Mouse (Mus musculus): ENCODE data around the gene Prps1. TPM values are rescaled to one million over a fixed set of nuclear protein-coding genes. Genes with fewer than 3 reads are reported as not detected.

Gene Prps1
- polyA plus RNA-seq (2012; ENCODE audit: insufficient read depth, insufficient read length, missing spikeins) = 8.4 and 9.8 TPM in 2 replicates

GRCm38 (mm10) chrX:140456279-140456731 is at the start of gene Prps1:
Prps1 (plus strand) TSS chrX:140456613.
- no peak for TF ChIP-seq POLR2A (IDR thresholded peaks at IDR 0.05; ENCODE audit: borderline replicate concordance, low read depth, low read length)
- TF ChIP-seq CTCF (IDR thresholded peaks at IDR 0.05; ENCODE audit: low read depth, low read length) = no peak
- no peak within 1 kb of the TSS for H3K27ac ChIP-seq (ENCODE audit: insufficient read depth, low read depth, low read length)
- H3K4me1 ChIP-seq (ENCODE audit: control insufficient read depth, insufficient read depth, low read length) = 0 out of 2 replicates have a peak, but pooled peaks cover 2% of the 10 kb centered on the region
- H3K4me3 ChIP-seq (ENCODE audit: insufficient read depth, low read length) = peak within 1 kb of the TSS; percentile 87

DNA sequence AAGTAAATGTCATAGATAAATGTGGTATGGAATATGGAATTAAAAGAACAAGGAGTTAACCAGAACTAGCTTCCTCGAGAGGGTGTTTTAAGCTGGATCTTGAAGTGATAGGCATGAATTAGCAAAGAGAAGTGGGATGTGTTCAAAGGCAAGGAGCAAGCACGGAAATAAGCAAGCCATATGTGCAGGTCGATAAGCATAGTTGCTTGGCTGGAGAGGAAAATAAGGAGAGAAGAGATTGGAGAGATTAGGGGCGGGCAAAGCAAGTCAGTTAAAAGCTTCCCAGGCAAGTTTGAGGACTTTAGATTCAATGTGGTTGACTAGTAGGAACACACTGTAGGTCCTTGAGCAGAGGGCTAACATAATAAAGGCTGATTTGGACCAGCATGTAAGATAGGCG is 48.8 kb upstream of the Prps1 start:
- TF ChIP-seq POLR2A (IDR thresholded peaks at IDR 0.05; ENCODE audit: borderline replicate concordance, low read depth, low read length) = no peak
- TF ChIP-seq CTCF (IDR thresholded peaks at IDR 0.05; ENCODE audit: low read depth, low read length) = no peak
- Histone ChIP-seq H3K4me3 (ENCODE audit: insufficient read depth, low read length) (no peak overlapping the region), H3K27ac (ENCODE audit: insufficient read depth, low read depth, low read length) (no peak overlapping the region), H3K4me1 (ENCODE audit: control insufficient read depth, insufficient read depth, low read length) (no peaks in the 10 kb centered on the region)

DNA sequence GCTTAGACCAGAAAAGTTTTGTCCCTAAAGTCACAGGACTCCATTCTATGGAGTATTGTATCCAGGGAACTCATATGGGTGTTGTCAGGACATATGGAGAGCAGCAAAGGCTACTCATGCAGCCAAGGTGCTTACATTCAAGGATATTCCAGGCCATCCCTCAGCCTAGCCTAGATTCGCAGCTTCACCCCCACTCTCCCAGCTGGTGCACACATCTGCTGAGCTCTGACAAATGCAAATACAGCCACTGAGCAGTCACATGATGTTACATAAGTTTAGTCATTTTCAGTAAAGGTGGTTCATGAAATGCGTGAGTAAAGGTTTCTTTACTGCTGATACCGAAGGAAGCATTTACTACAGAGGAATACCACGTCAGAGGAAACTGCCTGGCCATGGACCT is 37.9 kb upstream of the Prps1 start:
- no peak for TF ChIP-seq CTCF (IDR thresholded peaks at IDR 0.05; ENCODE audit: low read depth, low read length)
- no peak for TF ChIP-seq POLR2A (IDR thresholded peaks at IDR 0.05; ENCODE audit: borderline replicate concordance, low read depth, low read length)
- no peaks in the 10 kb centered on the region for H3K4me1 ChIP-seq (ENCODE audit: control insufficient read depth, insufficient read depth, low read length)
- H3K27ac ChIP-seq (ENCODE audit: insufficient read depth, low read depth, low read length) = no peak overlapping the region
- no peak overlapping the region for H3K4me3 ChIP-seq (ENCODE audit: insufficient read depth, low read length)

DNA sequence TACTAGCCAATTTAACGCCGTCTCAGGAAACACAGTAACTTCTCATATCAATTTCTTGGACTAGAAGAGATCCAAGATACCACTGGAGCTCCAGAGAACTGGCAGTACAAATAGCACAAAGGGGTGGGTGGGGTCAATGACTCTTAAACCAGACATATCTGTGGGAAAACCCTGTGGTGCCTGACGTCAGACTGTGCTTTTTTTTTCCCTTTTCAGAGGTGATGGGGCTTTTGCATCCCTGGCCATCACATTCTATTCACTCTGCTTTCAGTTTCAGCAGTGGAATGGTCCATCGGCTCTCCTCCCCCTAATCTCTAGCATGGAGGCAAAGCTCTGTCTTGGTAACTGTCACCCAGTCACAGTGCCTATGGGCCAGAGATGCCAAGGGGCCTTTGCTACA is 29.3 kb upstream of the Prps1 start:
- Histone ChIP-seq H3K4me3 (ENCODE audit: insufficient read depth, low read length) (no peak overlapping the region), H3K4me1 (ENCODE audit: control insufficient read depth, insufficient read depth, low read length) (no peaks in the 10 kb centered on the region), H3K27ac (ENCODE audit: insufficient read depth, low read depth, low read length) (no peak overlapping the region)
- TF ChIP-seq POLR2A (IDR thresholded peaks at IDR 0.05; ENCODE audit: borderline replicate concordance, low read depth, low read length) (no peak), CTCF (IDR thresholded peaks at IDR 0.05; ENCODE audit: low read depth, low read length) (no peak)

GRCm38 (mm10) chrX:140428252-140428651 is 28.2 kb upstream of the Prps1 start:
- no peaks in the 10 kb centered on the region for H3K4me1 ChIP-seq (ENCODE audit: control insufficient read depth, insufficient read depth, low read length)
- H3K27ac ChIP-seq (ENCODE audit: insufficient read depth, low read depth, low read length) = no peak overlapping the region
- TF ChIP-seq CTCF (IDR thresholded peaks at IDR 0.05; ENCODE audit: low read depth, low read length) = no peak
- TF ChIP-seq POLR2A (IDR thresholded peaks at IDR 0.05; ENCODE audit: borderline replicate concordance, low read depth, low read length) = no peak
- H3K4me3 ChIP-seq (ENCODE audit: insufficient read depth, low read length) = no peak overlapping the region

GRCm38 (mm10) chrX:140429985-140430384 is 26.4 kb upstream of the Prps1 start:
- TF ChIP-seq POLR2A (IDR thresholded peaks at IDR 0.05; ENCODE audit: borderline replicate concordance, low read depth, low read length) (no peak), CTCF (IDR thresholded peaks at IDR 0.05; ENCODE audit: low read depth, low read length) (no peak)
- Histone ChIP-seq H3K4me3 (ENCODE audit: insufficient read depth, low read length) (no peak overlapping the region), H3K4me1 (ENCODE audit: control insufficient read depth, insufficient read depth, low read length) (no peaks in the 10 kb centered on the region)

GRCm38 (mm10) chrX:140430506-140430905 is 25.9 kb upstream of the Prps1 start:
- no peak for TF ChIP-seq POLR2A (IDR thresholded peaks at IDR 0.05; ENCODE audit: borderline replicate concordance, low read depth, low read length)
- no peak for TF ChIP-seq CTCF (IDR thresholded peaks at IDR 0.05; ENCODE audit: low read depth, low read length)
- Histone ChIP-seq H3K27ac (ENCODE audit: insufficient read depth, low read depth, low read length) (no peak overlapping the region), H3K4me3 (ENCODE audit: insufficient read depth, low read length) (no peak overlapping the region), H3K4me1 (ENCODE audit: control insufficient read depth, insufficient read depth, low read length) (no peaks in the 10 kb centered on the region)

More at GRCm38 (mm10) chrX:140429985-140430384, 26.4 kb upstream of the Prps1 start:
- H3K27ac ChIP-seq (ENCODE audit: insufficient read depth, low read depth, low read length) = no peak overlapping the region

DNA sequence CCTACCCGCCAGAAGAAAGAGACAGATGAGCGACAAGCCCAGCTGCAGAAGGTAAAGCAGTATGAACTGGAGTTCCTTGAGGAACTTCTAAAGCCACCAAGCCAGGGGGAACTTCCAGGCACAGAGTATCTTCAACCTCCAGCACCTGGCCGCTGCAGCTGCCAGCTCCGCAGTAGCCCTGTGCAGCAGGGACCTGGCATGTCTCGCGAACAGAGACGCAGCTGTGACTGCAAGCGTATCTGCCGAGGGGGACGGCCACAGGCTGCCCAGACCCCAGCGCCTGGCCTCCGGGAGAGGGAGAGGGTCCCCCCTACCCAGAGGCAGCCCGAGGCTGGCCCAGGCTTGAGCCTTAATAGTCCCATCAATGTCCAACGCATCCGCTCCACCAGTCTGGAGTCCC is 24.4 kb upstream of the Prps1 start:
- Histone ChIP-seq H3K4me3 (ENCODE audit: insufficient read depth, low read length) (no peak overlapping the region), H3K4me1 (ENCODE audit: control insufficient read depth, insufficient read depth, low read length) (no peaks in the 10 kb centered on the region), H3K27ac (ENCODE audit: insufficient read depth, low read depth, low read length) (no peak overlapping the region)
- TF ChIP-seq POLR2A (IDR thresholded peaks at IDR 0.05; ENCODE audit: borderline replicate concordance, low read depth, low read length) = no peak
- no peak for TF ChIP-seq CTCF (IDR thresholded peaks at IDR 0.05; ENCODE audit: low read depth, low read length)

DNA sequence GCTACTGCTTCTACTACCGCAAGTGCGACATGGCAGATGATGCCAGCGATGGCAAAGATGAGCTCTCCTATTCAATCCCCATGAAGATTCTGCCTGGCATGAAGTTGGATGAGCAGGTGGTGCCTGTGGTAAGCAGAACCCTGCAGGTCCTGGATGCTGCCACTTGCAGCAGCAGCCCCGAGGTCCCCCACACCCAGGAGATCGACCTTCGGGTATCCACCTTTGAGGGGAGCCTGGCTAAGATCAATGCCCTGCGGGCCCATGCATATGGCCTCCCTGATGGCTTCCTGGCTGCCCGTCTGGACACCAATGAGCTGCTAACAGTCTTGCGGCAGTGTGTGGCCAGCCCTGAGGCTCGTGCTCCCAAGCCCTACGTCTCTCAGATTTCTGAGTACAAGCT is 23.6 kb upstream of the Prps1 start:
- Histone ChIP-seq H3K4me1 (ENCODE audit: control insufficient read depth, insufficient read depth, low read length) (no peaks in the 10 kb centered on the region), H3K27ac (ENCODE audit: insufficient read depth, low read depth, low read length) (no peak overlapping the region)
- TF ChIP-seq CTCF (IDR thresholded peaks at IDR 0.05; ENCODE audit: low read depth, low read length) (no peak), POLR2A (IDR thresholded peaks at IDR 0.05; ENCODE audit: borderline replicate concordance, low read depth, low read length) (no peak)

GRCm38 (mm10) chrX:140437906-140438305 is 18.5 kb upstream of the Prps1 start:
- Histone ChIP-seq H3K4me1 (ENCODE audit: control insufficient read depth, insufficient read depth, low read length) (no peaks in the 10 kb centered on the region), H3K4me3 (ENCODE audit: insufficient read depth, low read length) (no peak overlapping the region), H3K27ac (ENCODE audit: insufficient read depth, low read depth, low read length) (no peak overlapping the region)
- TF ChIP-seq POLR2A (IDR thresholded peaks at IDR 0.05; ENCODE audit: borderline replicate concordance, low read depth, low read length) = no peak
- no peak for TF ChIP-seq CTCF (IDR thresholded peaks at IDR 0.05; ENCODE audit: low read depth, low read length)

More for the DNA sequence above, 23.6 kb upstream of the Prps1 start:
- no peak overlapping the region for H3K4me3 ChIP-seq (ENCODE audit: insufficient read depth, low read length)

GRCm38 (mm10) chrX:140445551-140445950 is 10.9 kb upstream of the Prps1 start:
- no peak overlapping the region for H3K27ac ChIP-seq (ENCODE audit: insufficient read depth, low read depth, low read length)
- H3K4me3 ChIP-seq (ENCODE audit: insufficient read depth, low read length) = no peak overlapping the region
- TF ChIP-seq POLR2A (IDR thresholded peaks at IDR 0.05; ENCODE audit: borderline replicate concordance, low read depth, low read length) = no peak
- no peak for TF ChIP-seq CTCF (IDR thresholded peaks at IDR 0.05; ENCODE audit: low read depth, low read length)
- no peaks in the 10 kb centered on the region for H3K4me1 ChIP-seq (ENCODE audit: control insufficient read depth, insufficient read depth, low read length)
